Mouse (Mus musculus) activated CD4-positive, CD25-positive, alpha-beta regulatory T cell, adult 4 months (primary cell): ENCODE data around the gene Rps4x. TPM values are rescaled to one million over a fixed set of nuclear protein-coding genes. Genes with fewer than 3 reads are reported as not detected.
A peak's percentile ranks its signal among the peaks of the same experiment; 100 is the strongest.

ENCODE experiments used
- ATAC-seq: one replicate; pipeline ENCODE4 v1.8.0; 2017
- polyA plus RNA-seq, 2 experiments: library from polyadenylated mRNA; unstranded; fragments of 100-300 nt; shearing (Covaris generic); gene quantifications; one replicate each; pipeline ENCODE4 v1.2.1; 2017

Gene Rps4x
- 1,000 to 10,000 TPM; 1,905 to 1,954 TPM for polyA plus RNA-seq

DNA sequence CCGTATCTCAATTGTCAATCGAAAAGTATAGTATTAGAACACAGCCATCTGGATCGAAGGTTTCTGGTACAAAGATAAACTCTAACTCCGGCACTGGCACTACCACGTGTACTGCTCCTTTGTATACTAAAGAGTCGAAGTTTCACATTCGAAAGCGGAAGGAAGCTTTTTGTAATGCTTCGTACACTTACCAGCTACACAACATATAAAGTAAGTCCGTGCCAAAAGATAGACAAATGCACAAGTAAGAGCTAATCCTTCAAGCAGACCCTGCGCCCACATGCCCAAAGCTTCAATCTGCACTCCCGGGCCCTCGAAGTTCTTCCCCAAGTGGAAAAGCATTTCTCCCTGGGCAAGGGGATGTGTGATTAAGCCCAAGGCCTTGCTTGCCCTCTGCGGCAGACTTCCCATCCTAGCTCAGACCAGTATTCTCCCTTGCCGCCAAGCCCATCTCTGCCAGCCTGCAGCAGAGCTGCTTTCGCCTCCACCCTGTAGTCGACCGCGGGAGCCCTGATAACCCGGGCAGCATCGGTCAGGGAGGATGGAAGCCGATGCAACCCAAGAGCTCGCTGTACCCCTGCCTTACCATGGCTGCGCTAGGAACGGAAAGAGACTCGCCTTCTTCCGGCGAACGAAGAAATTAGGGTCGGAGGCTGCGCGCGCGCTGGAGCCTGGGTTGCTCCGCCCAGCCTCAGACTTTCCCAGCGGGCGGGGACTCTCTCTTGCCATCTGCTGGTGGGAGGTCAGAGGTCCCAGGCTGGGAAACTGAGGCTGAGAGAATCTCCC is at the start of gene Rps4x:
Gene Rps4x (minus strand): TSS at position 683 of the 786 bp plus-strand sequence.
- ATAC-seq = peak; percentile 89

DNA sequence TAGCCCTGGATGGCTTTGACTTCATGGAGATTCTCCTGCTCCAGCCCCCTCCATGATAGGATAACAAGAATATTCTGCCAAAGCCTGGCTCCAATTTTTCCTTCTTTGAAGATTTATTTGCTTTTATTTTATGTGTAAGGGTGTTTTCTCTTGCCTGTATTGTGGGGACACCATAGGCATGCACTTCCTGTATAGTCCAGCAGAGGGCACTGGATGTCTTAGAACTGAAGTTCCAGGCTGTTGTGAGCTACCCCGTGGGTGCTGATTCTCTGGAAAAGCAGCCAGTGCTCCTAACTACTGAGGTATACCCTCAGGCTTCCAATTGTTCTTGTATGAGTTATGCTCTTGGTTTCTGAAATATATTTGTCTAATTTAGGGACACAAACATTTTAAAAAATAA is 29.9 kb upstream of the Rps4x start:
- ATAC-seq = peak; percentile 43

DNA sequence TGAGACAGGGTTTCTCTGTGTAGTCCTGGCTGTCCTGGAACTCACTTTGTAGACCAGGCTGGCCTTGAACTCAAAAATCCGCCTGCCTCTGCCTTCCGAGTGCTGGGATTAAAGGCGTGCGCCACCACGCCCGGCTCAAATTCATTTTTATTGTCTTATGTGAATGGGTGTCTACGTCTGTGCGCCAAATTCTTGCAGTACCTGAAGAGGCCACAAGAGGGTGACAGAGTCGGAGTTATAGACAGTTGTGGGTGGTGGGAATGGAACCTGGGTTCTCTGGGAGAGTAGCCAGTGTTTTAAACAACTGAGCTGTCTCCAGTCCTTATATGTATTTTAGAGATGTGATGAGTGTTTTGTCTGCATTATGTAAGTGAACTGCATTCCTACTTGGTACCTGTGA is 26.2 kb upstream of the Rps4x start:
- peak; percentile 43 for ATAC-seq

DNA sequence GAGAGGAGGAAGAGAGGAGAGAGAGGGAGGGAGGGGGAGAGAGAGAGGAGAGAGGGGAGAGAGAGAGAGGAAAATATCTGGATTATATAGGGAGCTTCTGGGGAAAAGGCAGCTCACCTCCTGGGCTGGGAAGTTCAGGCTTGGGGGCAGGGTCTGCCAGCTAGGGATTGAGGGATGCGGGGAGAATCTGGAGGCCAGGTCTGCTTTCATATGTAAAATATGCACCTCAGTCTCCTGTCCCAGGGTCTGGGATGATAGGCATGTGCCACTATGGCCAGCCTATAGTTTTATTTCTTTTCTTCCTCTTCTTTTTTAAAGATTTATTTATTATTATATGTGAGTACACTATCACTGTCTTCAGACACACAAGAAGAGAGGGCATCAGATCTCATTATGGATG is 1.6 kb upstream of the Rps4x start:
- ATAC-seq = no peak

DNA sequence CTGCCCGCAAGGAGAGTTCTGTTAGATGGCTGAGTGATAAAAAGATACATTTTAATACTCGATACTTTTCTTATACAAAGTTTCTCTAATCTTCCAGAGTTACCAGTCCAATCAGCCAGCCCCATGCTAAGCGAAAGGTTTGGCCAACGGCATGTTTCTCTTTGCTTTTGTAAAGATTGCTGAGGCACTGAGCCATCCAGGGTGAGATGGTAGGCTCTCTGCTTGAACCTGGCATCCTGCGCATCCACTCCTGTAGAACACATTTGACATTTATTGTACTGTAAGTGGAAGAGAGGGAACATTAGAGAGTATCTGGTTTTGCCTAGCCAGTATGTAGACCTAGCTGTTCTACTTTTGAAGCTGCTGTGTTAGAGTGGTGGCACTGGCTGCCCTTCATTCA is 387 bp upstream of the Rps4x start:
- ATAC-seq = no peak

DNA sequence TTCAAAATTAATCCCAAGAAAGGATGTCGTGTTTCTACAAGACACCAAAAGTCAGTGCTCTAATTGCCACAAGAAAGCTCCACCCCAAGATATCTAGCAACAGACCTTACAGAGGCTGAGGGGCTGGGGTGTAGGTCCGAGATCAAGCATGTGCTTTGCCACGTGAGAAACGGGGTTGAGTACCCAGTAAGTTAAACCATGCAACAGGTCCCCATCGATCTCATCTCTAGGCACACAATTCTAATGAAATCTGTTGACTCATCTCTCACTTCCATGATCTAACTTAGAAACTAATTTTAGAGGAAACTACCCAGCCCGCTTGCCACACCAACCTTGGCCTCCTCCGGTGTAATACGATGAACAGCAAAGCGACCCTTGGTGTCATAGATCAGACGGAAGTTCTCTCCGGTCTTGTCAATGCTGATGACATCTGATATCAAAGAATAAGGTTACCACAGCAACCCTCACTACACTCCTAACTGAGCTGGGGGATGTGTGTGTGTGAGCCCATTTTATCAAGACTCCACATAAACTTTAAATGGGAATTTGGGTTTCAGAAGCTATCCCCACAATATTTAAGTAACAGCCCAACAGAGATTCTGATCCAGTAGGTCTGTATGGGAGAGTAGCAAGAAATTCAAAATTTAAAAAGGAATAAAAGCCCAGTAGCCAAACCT is 2.0 kb downstream of the Rps4x start:
- peak; percentile 34 for ATAC-seq

DNA sequence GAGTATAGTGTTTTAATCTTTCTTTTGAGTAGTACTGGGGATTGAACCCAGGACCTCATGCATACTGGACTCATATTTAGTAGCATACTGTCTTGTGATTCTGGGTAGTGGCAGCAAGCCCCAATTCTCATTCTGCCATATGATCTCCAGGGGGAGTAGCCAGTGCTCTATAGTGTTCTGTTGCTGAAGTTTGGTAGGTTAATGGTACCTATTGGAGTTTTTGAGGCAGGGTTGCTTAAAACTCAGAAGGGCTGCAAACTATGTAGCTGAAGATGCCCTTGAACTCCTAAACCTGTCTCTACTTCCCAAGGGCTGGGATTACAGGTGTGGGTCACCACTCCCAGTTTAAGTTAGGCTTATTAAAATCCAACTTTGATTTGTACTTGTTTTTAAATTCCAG is 6.6 kb downstream of the Rps4x start:
- ATAC-seq = no peak

DNA sequence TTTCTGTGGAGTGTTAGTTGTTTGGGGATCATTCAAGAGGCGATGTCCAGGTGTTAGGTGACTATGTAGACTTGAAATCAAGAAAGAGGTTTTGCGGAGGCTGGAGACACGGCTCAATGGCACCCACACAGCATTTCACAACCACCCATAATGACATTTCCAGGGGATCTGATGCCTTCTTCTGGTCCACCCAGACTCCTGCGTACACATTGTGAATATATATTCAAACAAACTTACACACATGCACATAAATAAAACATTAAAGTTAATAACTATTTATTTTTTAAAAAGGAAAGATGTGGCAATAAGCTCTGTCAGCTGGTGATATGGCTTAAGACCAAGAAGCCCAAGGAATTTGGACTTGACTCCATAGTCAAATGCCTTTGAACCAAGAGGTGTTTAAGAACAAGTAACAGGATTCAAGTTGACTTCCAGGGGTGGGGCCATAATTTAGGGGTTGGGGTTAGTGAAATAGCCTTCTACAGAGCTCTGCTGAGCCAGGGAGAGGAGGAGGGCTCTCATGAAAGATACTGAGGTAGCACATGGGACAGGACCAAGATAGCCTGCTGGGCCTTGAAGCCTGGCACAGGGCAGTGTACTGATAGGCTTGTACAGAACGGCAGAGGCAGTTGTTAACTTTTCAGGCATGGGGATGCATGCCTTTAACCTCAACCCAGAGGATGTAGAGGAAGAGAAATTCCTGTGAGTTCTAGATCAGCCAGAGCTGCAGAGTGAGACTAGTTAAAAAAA is 13.5 kb downstream of the Rps4x start:
- no peak for ATAC-seq

DNA sequence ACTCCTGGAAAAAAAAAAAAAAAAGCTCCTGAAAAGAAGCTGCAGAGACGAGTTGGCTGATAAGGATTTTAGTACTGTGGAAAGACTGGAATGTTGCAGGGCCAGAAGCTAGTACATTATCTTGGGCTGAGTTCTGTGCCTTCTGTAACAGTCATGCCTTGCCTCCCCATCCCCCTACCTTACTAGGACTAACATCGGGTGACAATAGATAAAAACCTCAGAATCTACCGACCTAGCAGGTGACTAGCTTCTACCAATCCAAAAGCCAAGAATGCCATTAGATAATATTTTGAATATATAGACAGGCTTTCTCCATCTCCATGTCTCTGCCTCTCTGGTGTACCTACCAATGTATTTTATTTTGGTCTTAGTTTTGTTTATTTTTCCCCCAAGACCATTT is 18.3 kb downstream of the Rps4x start:
- ATAC-seq = no peak

DNA sequence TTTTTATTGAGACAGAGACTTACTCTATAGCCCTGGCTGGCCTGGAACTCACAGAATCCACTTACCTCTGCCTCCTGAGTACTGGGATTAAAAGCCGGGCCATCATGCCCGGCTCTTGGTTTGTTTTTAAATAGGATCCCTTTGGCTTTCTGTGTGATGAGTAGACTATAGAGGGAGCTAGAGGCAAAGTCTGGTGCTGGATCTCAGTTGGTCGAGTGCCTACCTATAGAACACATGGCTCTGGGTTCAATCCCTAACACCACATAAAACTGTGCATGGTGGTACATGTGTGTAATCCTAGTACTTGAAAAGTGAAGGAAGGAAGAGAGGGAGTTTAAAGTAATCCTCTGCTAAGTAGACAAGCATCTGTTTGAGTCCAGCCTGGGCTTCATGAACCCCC is 19.1 kb downstream of the Rps4x start:
- no peak for ATAC-seq

DNA sequence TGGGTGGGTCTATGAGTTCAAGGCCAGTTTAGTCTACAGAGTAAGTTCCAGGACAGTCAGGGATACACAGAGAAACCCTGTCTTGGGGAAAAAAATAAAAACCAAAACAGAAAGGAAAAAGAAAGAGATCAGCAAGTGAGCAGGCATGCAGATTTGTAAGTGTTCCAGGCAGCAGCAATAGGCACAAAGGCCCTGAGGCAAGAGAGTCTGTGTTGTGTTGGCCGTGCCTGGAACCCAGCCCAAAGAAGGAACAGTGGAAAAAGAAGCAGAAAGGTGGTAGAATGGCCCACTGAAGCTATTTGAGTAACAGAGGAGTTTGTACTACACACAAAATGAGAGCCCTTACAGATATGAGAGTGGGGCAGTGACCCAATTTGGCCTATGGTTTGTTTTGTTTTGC is 19.5 kb downstream of the Rps4x start:
- ATAC-seq = no peak

DNA sequence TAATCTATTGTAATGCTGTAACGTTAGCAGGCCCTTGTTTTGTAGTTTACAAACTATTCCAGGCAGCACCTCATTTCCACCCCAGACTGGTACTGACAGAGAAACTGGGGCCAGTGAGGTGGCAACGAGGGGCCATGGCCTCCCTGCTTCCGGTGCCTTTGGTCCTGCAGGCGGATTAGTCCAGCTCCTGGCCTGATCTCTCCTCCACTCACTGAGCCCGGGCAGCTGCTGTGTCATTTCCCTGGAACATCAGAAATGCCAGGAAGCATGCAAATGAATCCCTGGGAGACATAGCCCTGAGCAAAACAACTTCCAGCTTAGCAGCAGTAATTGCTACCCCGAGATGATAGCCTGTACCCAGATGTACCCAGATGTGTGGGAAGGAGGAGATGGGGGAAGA is 22.2 kb downstream of the Rps4x start:
- no peak for ATAC-seq

DNA sequence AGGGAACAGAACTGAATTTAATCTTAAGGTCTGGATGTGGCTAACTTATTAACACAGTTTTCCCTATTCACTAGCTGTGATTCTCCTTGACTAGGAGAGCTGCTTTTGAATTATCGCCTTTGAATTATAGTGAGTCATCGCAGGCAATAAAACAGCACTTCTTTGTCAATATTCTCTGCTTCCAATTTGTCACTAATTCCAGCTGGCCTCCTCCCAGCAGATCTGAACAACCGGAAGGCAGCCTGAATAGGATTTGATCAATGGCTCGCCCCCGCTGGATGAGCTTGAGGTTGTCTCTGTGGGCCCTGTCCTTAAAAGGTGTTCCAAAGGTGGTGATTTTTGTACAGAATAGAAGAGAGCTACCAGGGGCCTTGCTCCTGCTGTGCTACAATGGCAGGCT is 22.7 kb downstream of the Rps4x start:
- ATAC-seq = no peak

DNA sequence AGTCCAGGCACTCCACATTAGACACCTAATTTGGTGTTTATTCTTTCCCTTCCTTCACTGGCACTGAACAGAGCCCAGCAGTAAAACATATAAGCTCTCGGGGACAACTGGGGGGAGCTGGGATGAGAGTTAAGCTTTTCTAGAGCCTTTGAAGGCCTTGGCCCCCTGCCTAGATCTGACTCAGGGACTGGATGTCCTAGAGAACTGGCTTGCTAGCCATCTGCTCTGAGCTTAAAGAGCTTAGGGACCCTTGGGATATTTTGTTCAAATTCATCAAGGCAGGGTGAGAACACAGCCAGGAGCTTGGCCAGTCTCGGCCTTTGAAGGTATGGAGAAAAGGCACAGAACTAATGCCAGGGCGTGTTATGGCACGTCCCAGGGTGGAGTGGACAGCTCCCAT is 25.7 kb downstream of the Rps4x start:
- ATAC-seq = no peak

DNA sequence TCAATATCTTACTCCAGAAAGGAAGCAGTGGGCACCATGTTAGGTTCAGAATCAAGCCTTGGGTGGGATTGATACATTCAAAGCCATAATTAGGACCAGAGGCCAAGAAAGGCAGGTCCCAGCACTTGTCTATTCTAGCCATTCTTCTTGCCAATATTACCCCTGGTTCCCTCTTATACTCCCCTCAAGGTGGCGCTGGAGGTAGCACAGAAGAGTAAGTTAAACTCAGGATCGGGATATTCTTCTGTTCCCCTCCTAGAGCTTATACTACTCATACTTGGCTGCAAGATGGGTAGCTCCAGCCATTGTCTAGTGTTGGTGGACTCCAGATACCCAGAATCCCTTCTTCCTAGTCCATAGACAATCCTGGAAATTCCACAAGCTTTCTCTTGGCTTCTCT is 26.1 kb downstream of the Rps4x start:
- no peak for ATAC-seq

DNA sequence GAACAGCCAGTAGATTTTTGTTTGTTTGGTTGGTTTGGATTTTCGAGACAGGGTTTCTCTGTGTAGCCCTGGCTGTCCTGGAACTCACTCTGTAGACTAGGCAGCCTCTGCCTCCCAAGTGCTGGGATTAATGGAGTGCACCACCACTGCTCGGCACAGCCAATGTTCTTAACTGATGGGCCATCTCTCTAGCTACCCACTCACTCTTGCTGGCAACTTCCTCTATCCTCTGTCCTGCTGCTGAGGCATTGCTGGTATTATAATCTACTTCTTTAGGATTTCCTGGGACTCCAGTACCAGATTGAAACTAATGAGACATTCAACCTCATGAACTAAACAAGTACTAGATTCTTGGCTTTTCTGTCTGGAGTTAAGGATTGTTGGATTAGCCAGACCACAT is 28.7 kb downstream of the Rps4x start:
- no peak for ATAC-seq

DNA sequence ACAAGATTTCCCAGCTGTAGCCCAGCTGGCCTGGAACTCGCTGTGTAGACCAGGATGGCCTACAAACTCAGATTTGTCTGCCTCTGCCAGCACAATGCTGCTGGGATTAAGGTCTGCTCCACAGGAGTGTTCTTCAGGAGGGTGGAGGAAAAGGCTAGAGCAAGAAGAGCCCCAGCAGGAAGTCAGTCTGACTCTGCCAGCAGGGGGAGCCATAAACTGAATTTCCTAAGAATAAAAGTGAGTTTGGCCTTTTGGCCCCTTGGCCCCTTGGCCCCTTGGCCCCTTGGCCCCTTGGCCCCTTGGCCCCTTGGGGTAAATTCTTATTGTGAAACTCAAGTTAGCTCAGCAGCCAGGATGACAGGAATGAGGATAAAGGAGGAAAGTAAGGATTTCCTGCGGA is 29.4 kb downstream of the Rps4x start:
- ATAC-seq = no peak

DNA sequence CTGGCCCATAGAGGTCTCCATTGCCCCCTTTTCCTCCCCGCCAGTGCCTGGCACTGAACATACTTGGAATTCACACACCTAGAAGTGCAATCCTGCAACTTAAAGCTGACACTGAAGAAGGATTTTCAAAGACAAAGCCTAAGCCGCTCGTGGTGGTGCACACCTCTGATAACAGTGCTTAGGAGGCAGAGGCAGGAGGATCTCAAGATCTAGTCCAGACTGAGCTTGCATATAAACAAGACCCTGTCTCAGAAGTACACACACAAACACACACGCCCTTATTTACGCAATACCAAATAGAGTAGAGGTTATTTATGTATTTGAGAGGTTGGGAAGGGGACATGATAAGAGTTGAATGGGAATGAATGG is 31.8 kb downstream of the Rps4x start:
- peak; percentile 2 for ATAC-seq

DNA sequence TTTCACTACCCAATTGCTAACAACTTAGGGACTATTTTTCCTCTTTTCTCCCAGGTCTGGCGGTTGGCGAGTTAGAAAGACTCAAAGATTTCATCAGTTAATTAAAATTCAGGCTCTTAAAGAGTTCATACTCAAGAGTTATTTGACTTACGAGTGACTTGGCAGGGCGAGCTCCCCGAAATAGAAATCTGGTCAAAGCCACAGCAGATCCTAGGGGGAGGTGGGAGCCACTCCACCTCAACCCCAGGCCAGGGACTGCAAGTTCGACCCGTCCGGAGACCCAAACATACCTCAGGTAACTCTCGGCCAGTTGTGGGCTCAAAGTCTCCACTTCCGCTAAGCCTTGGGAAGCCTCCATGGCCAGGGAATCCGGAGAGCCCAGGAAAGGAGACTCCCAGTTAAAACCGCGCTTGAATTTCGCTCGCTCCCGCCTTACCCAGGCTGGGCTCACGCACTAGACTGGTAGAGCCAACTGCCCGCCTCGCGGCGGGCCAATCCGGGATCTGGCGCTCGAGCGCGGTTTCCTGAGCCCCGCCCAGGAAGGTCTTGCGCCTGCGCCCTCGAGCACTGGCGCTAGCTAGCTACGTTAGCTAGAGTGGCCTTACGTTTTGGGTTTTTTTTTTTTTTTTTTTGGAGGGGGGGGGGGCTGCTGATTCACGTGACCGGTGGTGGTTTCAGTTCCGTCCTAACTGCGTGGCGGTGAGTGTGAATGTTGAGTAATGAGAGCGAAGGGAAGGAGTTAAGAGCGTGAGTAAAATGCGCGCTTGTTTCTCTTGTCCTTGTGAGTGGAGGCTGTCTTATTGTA is 32.4 kb downstream of the Rps4x start, which contains the start of gene Ercc6l:
Gene Ercc6l (minus strand): TSS at position 474 of the 805 bp plus-strand sequence.
- ATAC-seq = peak; percentile 95

DNA sequence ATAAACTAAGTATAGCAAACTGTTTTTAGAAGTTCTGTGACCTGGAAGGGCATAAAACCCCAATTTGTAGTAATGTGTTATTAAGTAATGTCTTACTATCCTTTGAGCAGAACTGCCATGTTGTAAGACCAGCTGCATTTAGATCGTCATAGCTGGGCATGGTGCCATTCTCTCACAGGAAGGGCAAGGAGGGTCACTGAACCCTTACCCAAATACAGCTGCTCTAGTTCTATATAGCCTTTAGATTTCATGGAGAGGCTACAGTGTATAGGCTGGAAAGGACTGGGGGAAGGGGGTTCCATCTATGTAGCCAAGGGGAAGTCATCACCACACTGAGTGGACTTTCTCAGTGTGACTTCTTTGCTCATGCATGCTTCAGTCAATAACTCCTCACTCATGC is 48.0 kb downstream of the Rps4x start:
- ATAC-seq = no peak
